In the genomic region with DNA sequence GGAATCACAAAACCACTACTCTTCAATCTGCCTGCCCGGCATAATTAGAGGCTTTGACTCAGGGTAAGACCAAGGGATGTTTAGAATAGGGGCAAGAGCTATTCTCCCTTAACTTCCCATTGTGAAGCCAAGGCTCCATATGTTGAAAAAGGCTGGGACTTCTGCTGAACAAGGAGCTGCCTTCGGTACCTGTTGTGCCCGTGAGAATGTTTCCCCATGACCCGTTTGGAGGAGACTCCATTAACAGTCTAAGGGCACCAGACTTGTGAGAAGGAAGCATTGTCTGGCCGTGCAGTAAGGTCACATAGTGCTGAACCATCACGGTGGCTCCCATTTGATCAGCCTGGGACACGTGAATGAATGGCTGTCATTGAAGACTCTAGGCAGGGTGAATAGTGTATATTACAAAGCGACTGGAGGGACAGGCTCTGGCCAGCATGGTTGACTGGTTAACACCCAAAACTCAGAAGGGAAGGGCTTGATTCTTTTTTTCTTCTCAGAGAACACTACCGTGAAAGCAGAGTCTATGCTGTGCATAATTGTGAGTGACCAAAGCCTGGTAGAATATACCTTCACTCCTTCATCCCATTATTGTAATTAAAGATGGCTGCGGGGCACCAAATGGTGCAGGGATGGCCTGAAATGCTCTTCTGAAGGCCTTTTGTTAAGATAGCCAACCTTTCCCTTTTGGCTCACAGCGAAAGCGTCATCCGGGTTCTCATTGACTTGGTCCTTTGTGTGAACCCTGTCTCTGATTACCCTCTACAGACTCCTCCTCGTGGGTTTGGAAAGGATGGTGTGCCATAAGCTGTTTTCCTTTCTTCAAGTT, we compare ENCODE assay signal across 12 mouse cellular contexts.
DNase-seq lines count a peak whose midpoint lies in the region; ATAC-seq and TF ChIP-seq lines count a peak whose summit lies in the region.
"Had no signal": no experiment of that assay in that cellular context is flagged by ENCODE, and none has a peak within 500 bp of the region (broad histone marks: within the 10 kb centered on the region; RNA-seq: fewer than 3 reads in every experiment).

No protein-coding gene starts in this region.

- H3K4me2 ChIP-seq in forebrain, postnatal 0 days (ENCODE audit: low read depth) = no peak overlapping the region
- H3K4me2 ChIP-seq in forebrain, embryonic 11.5 days (ENCODE audit: low read depth, low read length, severe bottlenecking) = peak overlapping the region; percentile 8; the same call in 1 of the 2 replicates
- H3K4me2 ChIP-seq in hindbrain, embryonic 16.5 days (ENCODE audit: low read length) = no peak overlapping the region
- H3K4me2 ChIP-seq in neural tube, embryonic 12.5 days (replicated peaks) = peak overlapping the region; percentile 12; the same call in 1 of the 2 replicates
- H3K4me2 ChIP-seq: liver, embryonic 15.5 days had no signal

- H3K4me1 ChIP-seq in forebrain, embryonic 10.5 days = peaks cover 56% of the 10 kb centered on the region
- H3K4me1 ChIP-seq in forebrain, postnatal 0 days (ENCODE audit: insufficient read depth) = peaks cover 11% of the 10 kb centered on the region
- peaks cover 13% of the 10 kb centered on the region for H3K4me1 ChIP-seq in forebrain, embryonic 11.5 days (replicated peaks; ENCODE audit: control insufficient read depth, insufficient read depth, low read length)
- H3K4me1 ChIP-seq in hindbrain, embryonic 16.5 days (ENCODE audit: control insufficient read depth, insufficient read depth, low read depth, low read length) = peaks cover 6% of the 10 kb centered on the region
- H3K4me1 ChIP-seq in neural tube, embryonic 12.5 days = peaks cover 44% of the 10 kb centered on the region
- H3K4me1 ChIP-seq: liver, embryonic 15.5 days had no signal

- H3K9me3 ChIP-seq in forebrain, embryonic 10.5 days = no peaks in the 10 kb centered on the region
- H3K9me3 ChIP-seq in forebrain, postnatal 0 days (ENCODE audit: low read length) = no peaks in the 10 kb centered on the region
- no peaks in the 10 kb centered on the region for H3K9me3 ChIP-seq in forebrain, embryonic 11.5 days (ENCODE audit: control insufficient read depth, low read length)
- no peaks in the 10 kb centered on the region for H3K9me3 ChIP-seq in hindbrain, embryonic 16.5 days (ENCODE audit: control insufficient read depth, low read length)
- no peaks in the 10 kb centered on the region for H3K9me3 ChIP-seq in neural tube, embryonic 12.5 days
- H3K9me3 ChIP-seq: liver, embryonic 15.5 days had no signal

- H3K36me3 ChIP-seq in forebrain, embryonic 10.5 days (replicated peaks) = no peaks in the 10 kb centered on the region
- no peaks in the 10 kb centered on the region for H3K36me3 ChIP-seq in forebrain, postnatal 0 days (ENCODE audit: insufficient read depth)
- H3K36me3 ChIP-seq in forebrain, embryonic 11.5 days (ENCODE audit: control insufficient read depth, insufficient read depth, low read length) = no peaks in the 10 kb centered on the region
- no peaks in the 10 kb centered on the region for H3K36me3 ChIP-seq in hindbrain, embryonic 16.5 days (ENCODE audit: control insufficient read depth, insufficient read depth, low read length)
- no peaks in the 10 kb centered on the region for H3K36me3 ChIP-seq in neural tube, embryonic 12.5 days
- H3K36me3 ChIP-seq: liver, embryonic 15.5 days had no signal

- H3K9ac ChIP-seq in forebrain, postnatal 0 days = no peak overlapping the region
- no peak overlapping the region for H3K9ac ChIP-seq in forebrain, embryonic 11.5 days (ENCODE audit: low read length)
- no peak overlapping the region for H3K9ac ChIP-seq in hindbrain, embryonic 16.5 days (ENCODE audit: low read depth, low read length)
- H3K9ac ChIP-seq in neural tube, embryonic 12.5 days = no peak overlapping the region
- H3K9ac ChIP-seq: liver, embryonic 15.5 days had no signal

- no peak for ATAC-seq in forebrain, postnatal 0 days
- peak; percentile 64 for ATAC-seq in forebrain, embryonic 11.5 days (replicated peaks; ENCODE audit: low FRiP score)
- ATAC-seq in hindbrain, embryonic 16.5 days = peak; percentile 51
- ATAC-seq in neural tube, embryonic 12.5 days (ENCODE audit: low FRiP score, low read depth) = peak; percentile 68
- no peak for ATAC-seq in activated CD4-positive, CD25-positive, alpha-beta regulatory T cell, adult 4 months
- ATAC-seq: intestine, postnatal 0 days had no signal

- TF ChIP-seq CTCF in forebrain, postnatal 0 days (IDR thresholded peaks at IDR 0.05; ENCODE audit: low read depth) = no peak

- H3K27me3 ChIP-seq in forebrain, embryonic 10.5 days (ENCODE audit: poor library complexity, severe bottlenecking) = peaks cover 85% of the 10 kb centered on the region
- H3K27me3 ChIP-seq in forebrain, postnatal 0 days (ENCODE audit: insufficient read depth, low read length) = no peaks in the 10 kb centered on the region
- peaks cover 25% of the 10 kb centered on the region for H3K27me3 ChIP-seq in forebrain, embryonic 11.5 days (ENCODE audit: control insufficient read depth, insufficient read depth, low read length)
- H3K27me3 ChIP-seq in hindbrain, embryonic 16.5 days (replicated peaks; ENCODE audit: control insufficient read depth, insufficient read depth, low read length) = no peaks in the 10 kb centered on the region
- no peaks in the 10 kb centered on the region for H3K27me3 ChIP-seq in neural tube, embryonic 12.5 days (replicated peaks)
- H3K27me3 ChIP-seq: liver, embryonic 15.5 days had no signal

- peak overlapping the region; percentile 60; the same call in 1 of the 2 replicates for H3K27ac ChIP-seq in forebrain, embryonic 10.5 days
- H3K27ac ChIP-seq in forebrain, postnatal 0 days (ENCODE audit: low read depth, low read length) = no peak overlapping the region
- no peak overlapping the region for H3K27ac ChIP-seq in forebrain, embryonic 11.5 days (ENCODE audit: low read depth, low read length)
- H3K27ac ChIP-seq in hindbrain, embryonic 16.5 days (ENCODE audit: low read depth, low read length) = no peak overlapping the region
- no peak overlapping the region for H3K27ac ChIP-seq in neural tube, embryonic 12.5 days
- H3K27ac ChIP-seq: liver, embryonic 15.5 days had no signal

- peak; percentile 30 for DNase-seq in forebrain, embryonic 10.5 days (ENCODE audit: extremely low spot score, low spot score)
- no peak for DNase-seq in forebrain, postnatal 0 days
- DNase-seq in forebrain, embryonic 11.5 days (ENCODE audit: low spot score) = no peak
- DNase-seq in gastrocnemius, postnatal 10 days = no peak
- DNase-seq in cerebellum, postnatal 4 days (ENCODE audit: low spot score in 2 of 2) = no peak
- DNase-seq: cerebellum, adult 8-10 months; gastrocnemius, postnatal 25 days had no signal

- H3K4me3 ChIP-seq in forebrain, embryonic 10.5 days = peak overlapping the region; percentile 20; the same call in 1 of the 2 replicates
- no peak overlapping the region for H3K4me3 ChIP-seq in forebrain, postnatal 0 days (ENCODE audit: low read depth, low read length)
- no peak overlapping the region for H3K4me3 ChIP-seq in forebrain, embryonic 11.5 days (ENCODE audit: low read depth, low read length)
- no peak overlapping the region for H3K4me3 ChIP-seq in hindbrain, embryonic 16.5 days (ENCODE audit: low read length)
- no peak overlapping the region for H3K4me3 ChIP-seq in neural tube, embryonic 12.5 days
- H3K4me3 ChIP-seq: liver, embryonic 15.5 days had no signal

- 12% methylated on average over 14 of the region's 14 CpGs for WGBS in forebrain, embryonic 10.5 days
- 22% methylated on average over 14 of the region's 14 CpGs for WGBS in forebrain, postnatal 0 days
- 8% methylated on average over 14 of the region's 14 CpGs for WGBS in forebrain, embryonic 11.5 days
- 26% methylated on average over 14 of the region's 14 CpGs for WGBS in hindbrain, embryonic 16.5 days
- WGBS in neural tube, embryonic 12.5 days = 15% methylated on average over 14 of the region's 14 CpGs

Comparison
In these comparisons a context has a peak if more than half of its experiments do, and no peak if none do; other contexts are left out.
1. ATAC-seq: peak in forebrain, embryonic 11.5 days (single experiment), hindbrain, embryonic 16.5 days (single experiment) and neural tube, embryonic 12.5 days (single experiment); none in forebrain, postnatal 0 days (single experiment) and activated CD4-positive, CD25-positive, alpha-beta regulatory T cell, adult 4 months (single experiment).
2. H3K4me2 ChIP-seq: peak in forebrain, embryonic 11.5 days (single experiment) and neural tube, embryonic 12.5 days (single experiment); none in forebrain, postnatal 0 days (single experiment) and hindbrain, embryonic 16.5 days (single experiment).